Mouse (Mus musculus): ENCODE measurements at regions not wholly inside any gene's neighbourhood (a gene's known extent, or its start where the extent isn't known, plus 50 kb on each side); places are given as distances from the start of the nearest gene placed in this dataset.
"Not testable (repeated sequence)": the region's sequence is repeated elsewhere in the genome, so short reads cannot be mapped to it uniquely, and the experiment has no call there.

DNA sequence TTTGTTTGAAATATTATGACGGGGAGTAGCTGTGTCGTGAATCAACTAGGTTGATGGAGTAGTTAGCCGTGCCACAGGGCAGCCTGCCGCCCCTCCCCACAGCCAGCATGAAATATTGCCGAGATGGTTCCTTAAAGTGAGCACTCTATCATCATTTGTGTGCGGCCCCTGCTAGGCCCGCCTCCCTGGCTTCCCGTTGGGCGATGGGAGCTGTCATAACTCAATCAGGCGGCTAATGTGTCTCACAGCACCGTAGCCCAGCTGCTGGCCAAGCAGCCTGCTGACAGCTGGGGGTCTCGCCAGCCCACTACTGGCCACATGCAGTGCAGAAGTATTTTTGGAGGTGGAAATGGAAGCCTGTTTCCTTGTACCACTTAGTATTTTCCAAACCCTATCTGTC lies 140.9 kb downstream of the Sall1 start:
- DNase-seq (ENCODE audit: low read depth) = no peak

DNA sequence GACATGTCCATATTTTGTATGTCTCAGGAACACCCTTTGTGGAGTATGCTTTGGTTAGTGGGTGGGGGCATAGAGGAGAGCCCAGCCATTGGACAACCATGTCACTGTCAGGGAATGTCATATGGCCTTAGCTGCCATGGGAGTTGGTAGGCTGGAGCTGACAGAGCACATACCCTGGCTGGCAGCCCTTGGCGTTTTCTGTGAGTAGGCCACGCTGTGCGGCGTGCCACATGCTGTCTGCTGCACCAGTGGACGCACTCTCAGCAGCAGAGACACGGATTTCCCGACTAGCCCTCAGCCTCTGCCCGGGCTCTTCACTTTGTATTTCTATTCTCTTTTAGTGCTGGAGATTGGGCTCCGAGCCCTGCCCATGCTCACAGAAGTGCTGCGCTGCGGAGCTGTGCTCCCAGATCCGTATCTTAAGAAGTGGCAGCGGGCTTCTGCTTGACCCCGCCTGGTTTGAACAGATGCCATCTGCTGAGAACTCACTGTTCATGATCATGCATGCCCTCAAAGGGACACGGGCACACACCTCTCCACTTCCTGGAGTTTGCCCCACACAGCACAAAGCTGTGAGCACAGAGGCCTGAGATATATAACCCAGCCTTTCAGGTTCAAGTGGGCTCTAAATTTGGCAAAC lies 160.1 kb downstream of the Sall1 start:
- DNase-seq (ENCODE audit: low read depth) = no peak

DNA sequence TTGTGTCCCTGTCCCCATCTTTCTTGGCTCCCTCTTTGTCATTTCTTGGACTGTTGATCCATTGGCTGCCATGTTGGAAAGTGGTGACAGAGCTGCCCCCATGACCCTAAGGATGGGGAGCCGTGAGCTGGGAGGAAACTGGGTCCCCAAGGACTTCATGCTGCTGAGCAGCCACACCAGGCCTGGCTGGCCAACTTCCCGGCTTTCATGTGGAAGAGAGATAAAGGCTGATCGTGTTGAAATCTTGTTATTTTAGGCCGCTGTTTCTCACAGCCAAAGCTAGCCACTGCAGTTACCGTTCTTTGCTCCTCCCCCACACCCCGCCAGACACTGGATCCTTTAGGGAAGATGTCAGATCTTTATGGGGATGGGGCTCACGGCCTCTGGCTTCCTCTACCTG lies 164.1 kb downstream of the Sall1 start:
- no peak for DNase-seq (ENCODE audit: low read depth)

GRCm38 (mm10) chr8:88877921-88878320 lies 166.0 kb downstream of the Sall1 start:
- no peak for DNase-seq (ENCODE audit: low read depth)

- no peak for DNase-seq (ENCODE audit: low read depth)
Measured at GRCm38 (mm10) chr8:88862846-88863455, 166.1 kb downstream of the Cyld start.

GRCm38 (mm10) chr8:88857216-88857615 lies 160.4 kb downstream of the Cyld start:
- no peak for DNase-seq (ENCODE audit: low read depth)

DNA sequence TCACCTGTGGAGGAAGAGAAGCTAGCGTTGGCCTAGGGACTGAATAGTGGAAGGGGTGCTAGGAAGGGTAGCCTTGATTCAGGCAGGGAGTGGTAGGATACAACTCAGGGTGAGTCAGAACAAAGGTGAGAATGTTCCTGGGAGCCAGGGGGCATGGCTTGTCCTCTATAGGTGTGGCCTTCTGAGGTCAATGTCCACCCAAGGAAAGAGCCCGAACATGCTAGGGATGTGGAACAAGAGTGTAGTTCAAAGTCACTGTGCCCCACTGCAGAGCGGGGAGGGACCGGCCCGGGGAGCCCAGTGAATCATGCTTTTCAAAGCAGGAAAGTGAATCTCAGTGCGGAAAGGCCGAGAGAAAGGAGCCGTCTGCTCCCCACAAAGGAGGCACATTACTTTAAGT lies 156.4 kb downstream of the Cyld start:
- DNase-seq (ENCODE audit: low read depth) = no peak

DNA sequence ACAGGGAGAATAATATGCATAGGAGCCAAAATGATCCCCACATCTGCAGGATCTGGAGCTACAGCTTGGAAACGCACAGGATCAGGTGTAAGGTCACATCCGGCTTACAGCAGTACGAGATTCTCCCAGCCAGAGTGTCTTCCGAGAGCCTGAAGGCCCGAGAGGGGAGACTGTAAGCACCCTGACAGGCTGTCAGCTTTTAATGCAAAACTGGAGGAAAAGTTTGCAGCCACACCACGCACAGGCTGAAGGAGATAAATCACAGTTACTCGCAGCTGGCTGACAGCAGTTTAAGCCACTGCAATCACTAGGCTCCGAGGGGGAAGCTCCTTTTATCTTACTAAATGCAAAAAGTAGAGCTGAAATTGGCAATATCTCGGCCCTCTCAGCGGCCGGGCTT lies 149.1 kb downstream of the Cyld start:
- DNase-seq (ENCODE audit: low read depth) = no peak

DNA sequence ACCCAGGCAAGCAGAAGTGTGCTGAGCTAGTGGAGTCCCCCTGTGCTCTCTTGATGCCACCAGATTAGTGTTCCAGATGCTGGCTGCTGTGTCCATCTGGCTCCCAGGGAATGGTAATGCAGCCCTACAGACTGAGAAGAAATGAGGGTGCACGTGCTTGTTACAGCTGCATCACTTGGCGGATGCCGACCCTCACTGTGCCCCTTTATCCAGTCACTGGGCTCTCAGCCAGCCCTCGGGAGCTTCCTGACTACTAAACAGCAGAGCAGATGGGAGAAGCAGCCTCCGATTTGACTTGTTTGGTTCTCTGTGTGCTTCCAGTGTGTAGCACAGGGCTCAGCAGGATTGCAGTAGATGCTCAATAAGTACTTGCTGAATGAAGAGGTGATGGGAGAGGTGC lies 147.5 kb downstream of the Cyld start:
- no peak for DNase-seq (ENCODE audit: low read depth)

- no peak for DNase-seq (ENCODE audit: low read depth)
Measured at GRCm38 (mm10) chr8:88842451-88842850, 145.6 kb downstream of the Cyld start.

- no peak for DNase-seq (ENCODE audit: low read depth)
Measured at GRCm38 (mm10) chr8:88840096-88840495, 143.3 kb downstream of the Cyld start.

GRCm38 (mm10) chr8:88835756-88836291 lies 139.0 kb downstream of the Cyld start:
- no peak for DNase-seq (ENCODE audit: low read depth)

- DNase-seq (ENCODE audit: low read depth) = no peak
Measured at GRCm38 (mm10) chr8:88825816-88826215, 129.0 kb downstream of the Cyld start.

GRCm38 (mm10) chr8:88823931-88824330 lies 127.1 kb downstream of the Cyld start:
- no peak for DNase-seq (ENCODE audit: low read depth)

GRCm38 (mm10) chr8:88820275-88820850 lies 123.5 kb downstream of the Cyld start:
- DNase-seq (ENCODE audit: low read depth) = no peak

DNA sequence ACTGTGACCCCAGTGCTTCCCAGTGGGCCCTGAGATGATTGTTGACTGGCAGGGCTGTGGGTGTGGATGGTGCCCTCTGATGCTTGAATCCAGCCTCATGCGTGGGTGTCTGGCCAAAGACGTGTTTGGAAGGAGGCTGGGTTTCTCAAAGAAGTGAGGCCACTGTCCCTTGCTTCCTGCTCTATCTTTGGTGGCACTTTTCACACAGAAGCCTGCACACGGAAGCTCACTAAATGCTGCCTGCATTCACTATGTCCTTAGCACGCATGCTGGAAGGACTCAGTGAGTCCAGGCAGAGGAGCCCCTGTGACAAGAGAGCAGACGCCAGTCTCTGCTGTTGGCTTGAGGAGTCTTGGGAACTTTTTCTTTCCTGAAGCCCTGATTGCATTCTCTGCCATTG lies 119.6 kb downstream of the Cyld start:
- no peak for DNase-seq (ENCODE audit: low read depth)

DNA sequence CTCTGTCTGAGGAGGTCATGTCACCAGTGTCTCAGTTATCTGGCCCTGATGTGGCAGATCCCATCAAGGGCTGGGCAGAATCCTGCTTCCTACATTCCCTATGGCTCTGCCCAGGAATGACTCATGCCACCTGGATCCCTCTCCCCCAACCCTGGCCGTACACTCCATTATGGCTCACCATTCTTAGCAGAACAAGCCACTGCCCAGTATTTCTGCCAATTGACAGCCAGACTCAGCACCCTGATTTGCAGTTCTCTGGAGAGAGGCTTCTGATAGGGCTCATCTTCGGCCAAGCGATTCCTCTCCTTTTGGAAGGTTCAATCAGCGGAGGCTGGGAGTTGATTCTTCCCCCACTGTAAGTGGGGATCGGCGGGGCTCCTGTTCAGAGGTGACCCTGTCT lies 117.4 kb downstream of the Cyld start:
- DNase-seq (ENCODE audit: low read depth) = no peak

GRCm38 (mm10) chr8:88812901-88813676 lies 116.3 kb downstream of the Cyld start:
- no peak for DNase-seq (ENCODE audit: low read depth)

DNA sequence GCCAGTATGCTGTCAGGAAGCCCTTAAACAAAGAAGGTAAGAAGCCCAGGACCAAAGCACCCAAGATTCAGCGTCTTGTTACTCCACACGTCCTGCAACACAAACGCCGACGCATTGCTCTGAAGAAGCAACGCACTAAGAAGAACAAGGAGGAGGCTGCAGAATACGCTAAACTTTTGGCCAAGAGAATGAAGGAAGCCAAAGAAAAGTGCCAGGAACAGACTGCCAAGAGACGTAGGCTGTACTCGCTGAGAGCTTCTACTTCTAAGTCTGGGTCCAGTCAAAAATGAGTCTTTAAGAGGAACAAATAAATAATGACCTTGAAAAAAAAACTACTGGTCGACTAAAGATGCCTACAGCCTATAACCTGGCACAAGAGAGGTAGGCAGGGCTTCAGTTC lies 110.0 kb downstream of the Cyld start:
- DNase-seq (ENCODE audit: low read depth) = not testable (repeated sequence)

Data from induced T-regulatory cell, adult 2 months (primary cell).